Mouse (Mus musculus): Measurements from ENCODE around the gene Rd3. TPM values are rescaled to one million over a fixed set of nuclear protein-coding genes. Genes with fewer than 3 reads are reported as not detected.

The Rd3 gene
- polyA plus RNA-seq, 1 experiment from 2014 or later = 5.2 TPM

DNA sequence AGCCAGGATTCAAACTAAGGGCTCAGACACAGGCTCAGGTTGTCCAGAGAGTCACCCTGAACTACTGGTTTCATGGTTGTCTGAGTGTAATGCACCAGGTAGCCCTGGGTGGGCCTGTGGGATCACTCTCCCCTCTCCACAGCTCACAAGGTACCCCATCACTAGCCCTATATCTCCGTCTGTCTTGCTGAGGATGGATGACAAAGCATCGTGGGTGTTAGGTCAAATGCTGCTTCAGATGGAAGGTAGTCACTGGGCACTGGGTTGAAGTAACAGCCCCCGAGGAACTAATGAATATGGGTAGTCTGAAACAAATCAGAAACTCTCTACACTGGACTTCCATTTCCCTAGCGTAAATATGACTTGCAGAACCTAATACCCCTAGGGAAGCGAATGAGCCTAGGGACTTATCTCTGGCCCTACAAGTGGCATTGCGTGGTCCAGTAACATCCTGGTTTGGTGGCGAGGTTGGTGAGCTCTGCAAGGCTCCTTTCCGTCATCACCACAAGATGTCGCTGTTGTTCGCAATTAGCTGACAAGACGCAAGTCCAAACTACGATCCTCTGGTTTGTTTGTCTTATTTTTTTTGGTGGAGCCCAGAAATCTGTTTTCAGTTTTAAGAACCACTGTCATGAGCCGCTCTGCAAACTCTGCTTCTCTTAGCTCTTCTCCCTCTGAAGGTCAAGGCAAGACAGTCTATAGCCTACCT is 12.2 kb upstream of the Rd3 start:
- Histone ChIP-seq H3K9me3 (no peaks in the 10 kb centered on the region), H3K4me3 (no peak overlapping the region), H3K36me3 (no peaks in the 10 kb centered on the region), H3K4me2 (replicated peaks) (no peak overlapping the region), H3K27ac (no peak overlapping the region), H3K4me1 (no peaks in the 10 kb centered on the region), H3K27me3 (no peaks in the 10 kb centered on the region), H3K9ac (no peak overlapping the region)
- no peak for ATAC-seq (ENCODE audit: insufficient number of reproducible peaks, insufficient read depth, low FRiP score, low TSS enrichment)
- WGBS = 18% methylated on average over 13 of the region's 13 CpGs

DNA sequence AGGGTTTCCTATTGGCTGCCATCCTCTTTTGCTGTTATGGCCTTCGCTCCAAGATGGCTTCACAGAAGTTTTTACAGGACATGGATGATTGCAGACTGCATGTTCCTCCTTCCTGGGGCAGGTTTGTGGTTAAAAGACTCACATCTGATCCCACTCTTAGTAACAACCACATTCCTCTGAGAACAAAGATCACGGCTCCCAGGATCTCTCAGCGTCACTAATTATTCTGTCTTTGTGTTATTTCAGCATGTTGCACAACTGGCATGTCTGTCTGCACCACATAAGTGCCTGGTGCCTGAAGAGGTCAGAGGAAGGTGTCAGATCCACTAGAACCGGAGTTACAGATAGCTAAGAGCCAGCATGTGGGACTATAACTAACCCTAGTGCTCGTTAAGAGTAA is 7.2 kb upstream of the Rd3 start:
- Histone ChIP-seq H3K36me3 (no peaks in the 10 kb centered on the region), H3K27me3 (no peaks in the 10 kb centered on the region), H3K9me3 (no peaks in the 10 kb centered on the region), H3K4me2 (replicated peaks) (no peak overlapping the region), H3K9ac (no peak overlapping the region), H3K27ac (no peak overlapping the region), H3K4me3 (no peak overlapping the region), H3K4me1 (peaks cover 6% of the 10 kb centered on the region; the same call in 1 of the 2 replicates)
- 55% methylated on average over 5 of the region's 5 CpGs for WGBS
- ATAC-seq (ENCODE audit: insufficient number of reproducible peaks, insufficient read depth, low FRiP score, low TSS enrichment) = no peak

DNA sequence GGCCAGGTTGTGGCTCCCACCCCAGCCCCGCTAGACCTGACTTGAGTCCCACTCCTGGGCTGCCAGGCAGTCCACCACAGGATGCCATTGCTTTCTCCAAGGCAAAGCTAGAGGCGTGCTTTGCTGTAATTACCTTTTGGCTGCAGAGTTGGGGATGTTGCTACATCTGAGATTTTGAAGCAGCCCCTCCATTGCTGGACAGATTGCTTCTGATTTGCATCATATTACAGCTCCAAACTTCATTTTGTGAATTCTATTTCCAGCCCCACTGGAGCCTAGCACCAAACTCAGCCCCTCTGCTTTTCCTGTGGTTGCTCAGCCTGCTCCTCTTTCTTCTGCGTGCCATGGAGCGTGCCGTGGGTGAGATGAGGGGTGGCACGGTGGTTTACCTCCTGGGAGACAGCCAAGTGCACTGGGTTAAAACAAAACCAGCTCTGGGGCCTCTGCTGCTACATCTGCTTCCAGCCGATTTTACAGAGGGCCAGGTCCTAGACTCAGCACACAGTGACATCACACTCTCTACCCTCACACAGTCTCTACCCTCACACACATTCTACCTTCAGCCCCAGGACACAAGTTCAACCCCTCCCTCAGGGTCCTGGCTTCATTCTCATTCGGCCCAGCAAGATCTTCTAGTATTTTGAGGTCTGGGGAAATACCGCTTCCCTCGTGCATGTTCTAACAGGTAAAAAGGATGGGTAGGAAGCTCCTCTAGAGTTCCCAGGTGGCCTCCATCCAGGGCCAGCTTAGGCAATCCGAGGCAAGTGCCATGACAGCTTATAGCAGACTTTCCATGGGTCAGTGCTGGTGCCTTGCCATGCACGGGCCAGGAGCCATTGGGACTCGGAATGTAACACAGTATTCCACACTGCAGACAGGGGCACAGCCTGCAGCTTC is 2.4 kb upstream of the Rd3 start:
- no peak overlapping the region for H3K4me2 ChIP-seq (replicated peaks)
- no peaks in the 10 kb centered on the region for H3K27me3 ChIP-seq
- no peaks in the 10 kb centered on the region for H3K36me3 ChIP-seq
- no peak overlapping the region for H3K27ac ChIP-seq
- no peaks in the 10 kb centered on the region for H3K9me3 ChIP-seq
- peaks cover 24% of the 10 kb centered on the region for H3K4me1 ChIP-seq
- H3K9ac ChIP-seq = no peak overlapping the region
- 67% methylated on average over 13 of the region's 13 CpGs for WGBS
- ATAC-seq (ENCODE audit: insufficient number of reproducible peaks, insufficient read depth, low FRiP score, low TSS enrichment) = no peak
- H3K4me3 ChIP-seq = no peak overlapping the region

DNA sequence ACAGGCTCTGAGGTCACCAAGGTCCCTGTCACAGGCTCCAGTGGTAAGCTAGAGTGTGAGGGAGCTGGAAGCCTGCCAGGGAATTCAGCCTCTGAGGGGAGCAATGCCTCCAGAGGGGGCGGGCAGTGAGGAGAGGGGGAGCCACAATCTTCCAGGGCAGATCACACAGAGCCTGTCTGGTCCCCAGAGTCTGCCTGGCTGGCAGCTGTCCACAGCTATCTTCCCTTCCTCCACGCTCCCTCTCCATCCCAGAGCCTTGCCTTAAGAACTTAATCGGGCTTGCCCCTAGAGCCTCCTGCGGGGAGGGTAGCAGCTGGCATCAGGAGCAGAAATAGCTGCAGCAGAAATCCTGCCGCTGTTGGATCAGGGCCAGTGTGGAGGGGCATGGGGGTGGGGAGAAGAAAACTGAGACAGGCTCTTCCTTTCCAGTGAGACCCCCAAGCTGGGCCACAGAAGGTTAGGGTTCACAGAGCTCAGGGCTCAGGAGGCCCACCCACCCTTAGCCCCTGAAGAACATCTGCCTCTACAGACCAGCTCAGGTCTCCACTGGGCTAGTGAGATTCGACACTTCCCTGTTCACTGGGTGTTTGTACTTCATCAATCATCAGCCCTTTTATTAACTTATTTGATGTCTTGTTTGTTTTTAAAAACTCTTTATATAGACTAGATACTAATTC is 4.4 kb downstream of the Rd3 start:
- 28% methylated on average over 6 of the region's 6 CpGs for WGBS
- Histone ChIP-seq H3K36me3 (no peaks in the 10 kb centered on the region), H3K9ac (no peak overlapping the region), H3K4me3 (no peak overlapping the region), H3K27me3 (0 out of 2 replicates have a peak, but pooled peaks cover 13% of the 10 kb centered on the region), H3K4me1 (peaks cover 29% of the 10 kb centered on the region), H3K4me2 (replicated peaks) (no peak overlapping the region), H3K27ac (peak overlapping the region; percentile 69), H3K9me3 (no peaks in the 10 kb centered on the region)
- ATAC-seq (ENCODE audit: insufficient number of reproducible peaks, insufficient read depth, low FRiP score, low TSS enrichment) = peak; percentile 80

DNA sequence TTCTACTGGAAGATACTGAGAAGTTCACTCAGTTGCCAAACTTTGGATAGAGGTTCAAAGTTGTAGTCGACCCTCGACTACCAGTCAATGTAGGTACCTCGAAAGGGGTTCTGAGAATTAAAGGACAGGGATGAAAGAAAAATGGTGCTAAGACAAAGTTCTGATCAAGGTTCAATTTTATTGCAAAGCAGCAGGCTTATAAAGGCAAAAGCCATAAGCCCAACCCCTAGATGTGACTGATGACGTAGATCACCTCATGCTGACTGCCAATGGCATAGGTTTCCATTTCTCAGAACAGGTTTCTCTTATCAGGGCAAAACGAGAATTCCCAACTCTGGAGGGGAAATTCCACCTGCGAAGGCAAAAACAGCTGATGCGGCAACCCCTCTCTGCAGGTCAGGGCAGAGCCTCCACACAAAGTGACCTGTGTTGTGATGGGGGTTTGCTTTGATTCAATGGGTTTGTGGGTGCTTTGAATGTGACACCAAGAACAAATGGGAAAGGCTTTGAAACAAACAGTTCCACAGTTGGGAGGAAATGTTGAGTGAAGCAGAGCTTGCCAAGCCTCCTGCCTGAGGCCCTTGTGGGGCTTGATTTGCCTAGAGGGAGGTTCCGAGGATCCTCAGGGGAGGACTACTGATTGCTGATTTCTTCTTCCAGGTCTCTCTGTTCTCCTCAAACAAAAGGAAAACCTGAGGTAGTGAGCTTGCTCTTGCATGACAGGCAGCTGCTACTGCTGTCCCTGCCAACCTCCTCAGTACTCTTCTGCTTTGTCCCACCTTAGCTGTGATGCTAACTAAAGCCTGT is 9.7 kb downstream of the Rd3 start:
- H3K4me2 ChIP-seq (replicated peaks) = no peak overlapping the region
- 74% methylated on average over 8 of the region's 8 CpGs for whole genome bisulfite sequencing
- H3K36me3 ChIP-seq = no peaks in the 10 kb centered on the region
- H3K27ac ChIP-seq = no peak overlapping the region
- H3K4me1 ChIP-seq = peaks cover 1% of the 10 kb centered on the region; the same call in 1 of the 2 replicates
- no peak for ATAC-seq (ENCODE audit: insufficient number of reproducible peaks, insufficient read depth, low FRiP score, low TSS enrichment)
- H3K4me3 ChIP-seq = no peak overlapping the region
- no peak overlapping the region for H3K9ac ChIP-seq
- no peaks in the 10 kb centered on the region for H3K9me3 ChIP-seq
- H3K27me3 ChIP-seq = 0 out of 2 replicates have a peak, but pooled peaks cover 13% of the 10 kb centered on the region

DNA sequence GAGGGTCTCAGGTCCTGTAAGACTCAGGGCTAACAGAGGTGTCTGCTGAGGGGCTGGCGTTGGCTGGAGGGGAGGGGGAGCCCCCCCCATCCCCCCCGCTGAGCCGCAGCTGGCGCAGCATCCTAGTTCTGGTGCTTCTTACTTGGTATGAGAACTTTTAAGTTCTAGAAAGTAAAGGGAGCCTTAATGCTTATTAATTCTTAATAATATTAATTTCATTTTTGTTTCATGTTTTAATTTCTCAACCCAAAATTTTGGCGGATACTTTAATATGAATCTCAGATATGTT is 10.3 kb downstream of the Rd3 start:
- H3K27ac ChIP-seq = no peak overlapping the region
- no peak overlapping the region for H3K9ac ChIP-seq
- H3K4me3 ChIP-seq = no peak overlapping the region
- ATAC-seq (ENCODE audit: insufficient number of reproducible peaks, insufficient read depth, low FRiP score, low TSS enrichment) = no peak
- H3K36me3 ChIP-seq = no peaks in the 10 kb centered on the region
- no peaks in the 10 kb centered on the region for H3K4me1 ChIP-seq
- WGBS = 52% methylated on average over 5 of the region's 5 CpGs
- no peaks in the 10 kb centered on the region for H3K9me3 ChIP-seq
- 0 out of 2 replicates have a peak, but pooled peaks cover 13% of the 10 kb centered on the region for H3K27me3 ChIP-seq
- no peak overlapping the region for H3K4me2 ChIP-seq (replicated peaks)

DNA sequence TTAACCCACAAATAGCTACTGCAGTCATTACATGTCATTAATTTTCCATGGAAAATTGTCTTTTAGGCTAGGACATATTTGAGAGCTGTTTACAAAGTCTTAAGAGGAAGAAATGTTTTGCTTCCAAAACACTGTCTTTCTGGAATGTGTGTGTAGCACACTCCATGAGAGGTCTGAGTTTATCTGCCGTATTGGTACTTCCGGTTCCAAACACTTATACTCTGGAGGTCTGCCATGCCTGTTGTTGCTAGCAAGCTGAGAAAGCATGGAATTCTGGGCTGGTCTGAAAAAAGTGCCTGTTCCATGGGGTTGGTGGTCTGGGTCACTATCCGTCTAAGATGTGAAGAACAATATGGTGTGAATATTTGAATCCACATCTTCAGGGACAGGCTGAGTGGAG is 11.5 kb downstream of the Rd3 start:
- 92% methylated on average over 3 of the region's 3 CpGs for WGBS
- Histone ChIP-seq H3K4me1 (no peaks in the 10 kb centered on the region), H3K27me3 (0 out of 2 replicates have a peak, but pooled peaks cover 13% of the 10 kb centered on the region), H3K9me3 (no peaks in the 10 kb centered on the region), H3K27ac (no peak overlapping the region), H3K4me2 (replicated peaks) (no peak overlapping the region), H3K9ac (no peak overlapping the region), H3K4me3 (no peak overlapping the region), H3K36me3 (no peaks in the 10 kb centered on the region)
- ATAC-seq (ENCODE audit: insufficient number of reproducible peaks, insufficient read depth, low FRiP score, low TSS enrichment) = no peak

DNA sequence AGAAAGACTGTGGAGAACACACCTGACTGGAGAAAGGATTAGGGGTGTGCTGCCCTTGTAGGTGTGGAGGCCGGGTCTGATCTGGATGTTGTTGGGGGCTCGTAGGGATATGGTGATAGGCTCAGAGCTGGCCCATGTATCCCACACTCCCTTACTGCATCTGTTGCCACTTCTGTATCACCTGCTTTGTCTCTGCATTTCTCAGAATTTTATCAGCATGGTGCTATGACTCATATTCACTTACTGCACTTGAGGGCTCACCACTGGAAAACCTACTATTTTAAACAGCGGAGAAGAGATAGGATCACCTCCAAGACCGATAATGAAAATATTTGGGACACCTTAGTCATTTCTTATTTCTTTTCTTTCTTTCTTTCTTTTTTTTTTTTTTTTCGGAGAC is 11.9 kb downstream of the Rd3 start:
- no peaks in the 10 kb centered on the region for H3K36me3 ChIP-seq
- no peak overlapping the region for H3K27ac ChIP-seq
- H3K4me3 ChIP-seq = no peak overlapping the region; the same call in 1 of the 2 replicates
- no peaks in the 10 kb centered on the region for H3K4me1 ChIP-seq
- H3K4me2 ChIP-seq (replicated peaks) = peak overlapping the region; percentile 58; the same call in 1 of the 2 replicates
- no peaks in the 10 kb centered on the region for H3K9me3 ChIP-seq
- no peak overlapping the region for H3K9ac ChIP-seq
- 86% methylated on average over 5 of the region's 5 CpGs for WGBS
- ATAC-seq (ENCODE audit: insufficient number of reproducible peaks, insufficient read depth, low FRiP score, low TSS enrichment) = no peak
- H3K27me3 ChIP-seq = 0 out of 2 replicates have a peak, but pooled peaks cover 13% of the 10 kb centered on the region

DNA sequence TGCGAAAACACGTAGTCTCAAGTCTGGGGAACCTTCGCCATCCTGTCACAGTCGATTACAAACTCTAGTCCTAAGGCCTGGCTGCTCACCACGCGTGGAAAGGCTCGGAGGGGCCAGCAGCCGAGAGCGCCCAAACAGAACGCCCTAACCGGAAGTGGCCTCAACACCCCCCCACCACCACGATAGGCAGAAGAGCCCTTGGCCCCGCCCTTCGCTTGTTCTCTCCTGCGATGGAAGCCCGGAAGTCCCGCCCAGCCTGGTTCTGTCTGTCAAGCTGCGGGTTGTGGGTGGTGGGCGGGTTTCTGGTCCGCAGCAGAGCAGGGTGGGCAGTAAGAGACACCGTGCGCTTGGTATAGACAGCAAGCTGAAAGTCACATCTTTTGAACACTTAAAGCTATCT is 12.8 kb downstream of the Rd3 start:
- H3K9me3 ChIP-seq = no peaks in the 10 kb centered on the region
- H3K4me1 ChIP-seq = no peaks in the 10 kb centered on the region
- H3K36me3 ChIP-seq = no peaks in the 10 kb centered on the region
- peak; percentile 93 for ATAC-seq (ENCODE audit: insufficient number of reproducible peaks, insufficient read depth, low FRiP score, low TSS enrichment)
- H3K27ac ChIP-seq = peak overlapping the region; percentile 83
- H3K9ac ChIP-seq = peak overlapping the region; percentile 62
- 0 out of 2 replicates have a peak, but pooled peaks cover 13% of the 10 kb centered on the region for H3K27me3 ChIP-seq
- under 1% methylated on average over 22 of the region's 22 CpGs for WGBS
- peak overlapping the region; percentile 58 for H3K4me2 ChIP-seq (replicated peaks)
- H3K4me3 ChIP-seq = peak overlapping the region; percentile 55

DNA sequence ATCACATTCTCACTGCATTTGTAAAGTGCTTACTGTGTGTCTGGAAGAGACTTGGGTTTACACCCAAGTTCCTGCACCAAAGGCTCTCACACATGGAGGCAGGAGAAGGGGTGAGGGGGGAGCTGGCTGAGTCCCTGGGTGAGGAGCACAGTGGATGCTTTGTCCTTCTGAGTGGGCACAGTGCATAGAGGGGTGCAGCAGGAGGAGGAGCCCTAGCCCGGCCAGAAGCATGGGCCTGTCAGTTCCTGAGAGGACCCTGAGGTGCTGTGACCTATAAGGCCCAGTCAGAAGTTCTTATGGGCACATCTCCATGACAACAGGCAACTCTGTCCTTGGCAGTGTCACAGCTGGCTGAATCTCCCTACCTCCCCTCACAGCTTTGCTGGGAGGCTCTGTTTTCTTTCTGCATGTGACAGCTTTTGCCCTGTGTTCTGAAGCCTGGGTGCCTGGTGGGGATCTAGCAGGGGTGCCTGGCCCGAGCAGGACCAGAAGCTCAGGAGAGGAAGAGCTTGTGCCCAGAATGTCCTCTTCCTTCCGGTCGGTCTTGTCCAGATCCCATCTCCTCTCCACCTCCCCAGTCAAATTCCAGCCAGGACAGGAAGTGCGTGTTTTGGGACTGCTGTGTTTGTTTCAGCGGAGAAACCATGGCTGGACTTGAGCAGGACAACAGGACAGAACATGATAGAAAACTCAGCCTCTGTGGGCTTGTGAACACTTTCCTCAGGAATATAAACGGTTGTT is 15.0 kb downstream of the Rd3 start:
- H3K27ac ChIP-seq = no peak overlapping the region
- ATAC-seq (ENCODE audit: insufficient number of reproducible peaks, insufficient read depth, low FRiP score, low TSS enrichment) = no peak
- H3K9me3 ChIP-seq = no peaks in the 10 kb centered on the region
- no peak overlapping the region for H3K9ac ChIP-seq
- H3K36me3 ChIP-seq = no peaks in the 10 kb centered on the region
- no peak overlapping the region for H3K4me2 ChIP-seq (replicated peaks)
- 66% methylated on average over 7 of the region's 7 CpGs for WGBS
- H3K4me1 ChIP-seq = no peaks in the 10 kb centered on the region
- H3K4me3 ChIP-seq = no peak overlapping the region
- no peaks in the 10 kb centered on the region for H3K27me3 ChIP-seq
